Comparison of ENCODE assay signal across 8 mouse cellular contexts in genomic region chr2:49619719-49620522, GRCm38 (mm10). TPM values are rescaled to one million over a fixed set of nuclear protein-coding genes. Genes with fewer than 3 reads are reported as not detected.
DNase-seq lines count a peak whose midpoint lies in the region; ATAC-seq and TF ChIP-seq lines count a peak whose summit lies in the region.

No protein-coding gene starts in this region.

- H3K4me2 ChIP-seq in embryonic facial prominence, embryonic 15.5 days (replicated peaks) = peak overlapping the region; percentile 94
- H3K4me2 ChIP-seq in intestine, embryonic 16.5 days (ENCODE audit: low read depth, low read length) = peak overlapping the region; percentile 98
- peak overlapping the region; percentile 66 for H3K4me2 ChIP-seq in neural tube, embryonic 12.5 days (replicated peaks)

- 4% methylated on average over 33 of the region's 33 CpGs for WGBS in lung, adult 2 months
- WGBS in embryonic facial prominence, embryonic 15.5 days = under 1% methylated on average over 33 of the region's 33 CpGs
- 3% methylated on average over 33 of the region's 33 CpGs for WGBS in intestine, embryonic 16.5 days
- WGBS in neural tube, embryonic 12.5 days = under 1% methylated on average over 33 of the region's 33 CpGs

- TF ChIP-seq CTCF in lung, adult 2 months (IDR thresholded peaks at IDR 0.05; ENCODE audit: insufficient read depth, low read length) = no peak
- no peak for TF ChIP-seq CTCF in brain, embryonic 14.5 days (IDR thresholded peaks at IDR 0.05; ENCODE audit: borderline replicate concordance, extremely low read depth, insufficient read depth, insufficient read length)

- peaks cover 4% of the 10 kb centered on the region; the same call in 1 of the 2 replicates for H3K4me1 ChIP-seq in lung, adult 2 months (ENCODE audit: control insufficient read depth, insufficient read depth, low read length)
- peaks cover 22% of the 10 kb centered on the region; the same call in 1 of the 2 replicates for H3K4me1 ChIP-seq in embryonic facial prominence, embryonic 15.5 days
- H3K4me1 ChIP-seq in intestine, embryonic 16.5 days (ENCODE audit: control insufficient read depth, insufficient read depth, low read length) = peaks cover 7% of the 10 kb centered on the region; the same call in 1 of the 2 replicates
- peaks cover 12% of the 10 kb centered on the region; the same call in 1 of the 2 replicates for H3K4me1 ChIP-seq in neural tube, embryonic 12.5 days

- no peak for TF ChIP-seq POLR2A in lung, adult 2 months (IDR thresholded peaks at IDR 0.05; ENCODE audit: borderline replicate concordance, extremely low read depth, low read depth, low read length)
- TF ChIP-seq POLR2A in brain, embryonic 14.5 days (IDR thresholded peaks at IDR 0.05; ENCODE audit: borderline replicate concordance, extremely low read depth, insufficient read depth, insufficient read length, poor library complexity, severe bottlenecking) = no peak

- no peaks in the 10 kb centered on the region for H3K9me3 ChIP-seq in embryonic facial prominence, embryonic 15.5 days (replicated peaks)
- H3K9me3 ChIP-seq in intestine, embryonic 16.5 days (ENCODE audit: control insufficient read depth, low read length) = no peaks in the 10 kb centered on the region
- no peaks in the 10 kb centered on the region for H3K9me3 ChIP-seq in neural tube, embryonic 12.5 days

- ATAC-seq in embryonic facial prominence, embryonic 15.5 days (ENCODE audit: insufficient number of reproducible peaks, low FRiP score, low TSS enrichment, low read depth) = no peak; the same call in 1 of the 2 replicates
- ATAC-seq in intestine, embryonic 16.5 days = peak; percentile 45; the same call in 1 of the 2 replicates
- peak; percentile 64 for ATAC-seq in neural tube, embryonic 12.5 days (ENCODE audit: low FRiP score, low read depth)

- H3K36me3 ChIP-seq in embryonic facial prominence, embryonic 15.5 days = no peaks in the 10 kb centered on the region
- no peaks in the 10 kb centered on the region for H3K36me3 ChIP-seq in intestine, embryonic 16.5 days (ENCODE audit: control insufficient read depth, insufficient read depth, low read length)
- peaks cover 11% of the 10 kb centered on the region for H3K36me3 ChIP-seq in neural tube, embryonic 12.5 days

- no peak for DNase-seq in lung, adult 2 months
- no peak for DNase-seq in lung, postnatal 4 days
- peak; percentile 60 for DNase-seq in brain, embryonic 14.5 days (ENCODE audit: low read depth)
- DNase-seq in ovary, postnatal 10 days (ENCODE audit: low spot score) = no peak
- DNase-seq in spleen, postnatal 10 days (ENCODE audit: low spot score in 2 of 2) = no peak

- H3K4me3 ChIP-seq in lung, adult 2 months (replicated peaks; ENCODE audit: extremely low read depth, low read depth, low read length) = peak overlapping the region; percentile 61
- peak overlapping the region; percentile 74 for H3K4me3 ChIP-seq in embryonic facial prominence, embryonic 15.5 days (replicated peaks)
- H3K4me3 ChIP-seq in intestine, embryonic 16.5 days (ENCODE audit: low read length) = peak overlapping the region; percentile 73
- H3K4me3 ChIP-seq in neural tube, embryonic 12.5 days = peak overlapping the region; percentile 87

- 0 out of 2 replicates have a peak overlapping the region, but pooled peaks have one; percentile 28 for H3K9ac ChIP-seq in embryonic facial prominence, embryonic 15.5 days
- peak overlapping the region; percentile 55 for H3K9ac ChIP-seq in intestine, embryonic 16.5 days (ENCODE audit: low read depth, low read length)
- H3K9ac ChIP-seq in neural tube, embryonic 12.5 days = peak overlapping the region; percentile 88

- 0 out of 2 replicates have a peak, but pooled peaks cover 12% of the 10 kb centered on the region for H3K27me3 ChIP-seq in embryonic facial prominence, embryonic 15.5 days
- peaks cover 17% of the 10 kb centered on the region for H3K27me3 ChIP-seq in intestine, embryonic 16.5 days (replicated peaks; ENCODE audit: control insufficient read depth, insufficient read depth, low read length)
- no peaks in the 10 kb centered on the region for H3K27me3 ChIP-seq in neural tube, embryonic 12.5 days (replicated peaks)

- no peak overlapping the region for H3K27ac ChIP-seq in embryonic facial prominence, embryonic 15.5 days (replicated peaks)
- H3K27ac ChIP-seq in intestine, embryonic 16.5 days (ENCODE audit: low read length) = no peak overlapping the region
- peak overlapping the region; percentile 67 for H3K27ac ChIP-seq in neural tube, embryonic 12.5 days

RNA-seq across cellular contexts. Expression of gene Kif5c, which starts 0.8 kb away (rescaled TPM):
- 0.07 and 0.37 TPM in 2 replicates for polyA plus RNA-seq in lung, adult 2 months (2012; rRNA removed)
- polyA plus RNA-seq in brain, embryonic 14.5 days (2012; rRNA removed) = 123 and 253 TPM in 2 replicates
- 6.2 and 6.5 TPM in 2 replicates for polyA plus RNA-seq in embryonic facial prominence, embryonic 15.5 days (2015; fragmentation: Nextera tagmentation; extraction: Ambion mirVana)
- polyA plus RNA-seq in intestine, embryonic 16.5 days (2015; fragmentation: Nextera tagmentation; extraction: Ambion mirVana) = 4.4 and 4.8 TPM in 2 replicates
- 165 and 168 TPM in 2 replicates for polyA plus RNA-seq in neural tube, embryonic 12.5 days (2016; fragmentation: Nextera tagmentation; extraction: Ambion mirVana)

Comparison
In these comparisons a context has a peak if more than half of its experiments do, and no peak if none do; other contexts are left out.
1. H3K9ac ChIP-seq: peak in every context shown above with its lines; median percentile 88 in neural tube, embryonic 12.5 days; 55 in intestine, embryonic 16.5 days; 28 in embryonic facial prominence, embryonic 15.5 days.
2. RNA of gene Kif5c, which starts 0.8 kb away (polyA plus RNA-seq): 123 to 253 TPM in brain, embryonic 14.5 days and 165 to 168 TPM in neural tube, embryonic 12.5 days; 6.2 to 6.5 TPM in embryonic facial prominence, embryonic 15.5 days, 4.4 to 4.8 TPM in intestine, embryonic 16.5 days and 0.07 to 0.37 TPM in lung, adult 2 months; every median in the first group is over 10 times any median in the second.
3. Peak in every context shown above with its lines, with median percentiles within 50 percentile points of each other: H3K4me3 ChIP-seq and H3K4me2 ChIP-seq.